In the genomic region with DNA sequence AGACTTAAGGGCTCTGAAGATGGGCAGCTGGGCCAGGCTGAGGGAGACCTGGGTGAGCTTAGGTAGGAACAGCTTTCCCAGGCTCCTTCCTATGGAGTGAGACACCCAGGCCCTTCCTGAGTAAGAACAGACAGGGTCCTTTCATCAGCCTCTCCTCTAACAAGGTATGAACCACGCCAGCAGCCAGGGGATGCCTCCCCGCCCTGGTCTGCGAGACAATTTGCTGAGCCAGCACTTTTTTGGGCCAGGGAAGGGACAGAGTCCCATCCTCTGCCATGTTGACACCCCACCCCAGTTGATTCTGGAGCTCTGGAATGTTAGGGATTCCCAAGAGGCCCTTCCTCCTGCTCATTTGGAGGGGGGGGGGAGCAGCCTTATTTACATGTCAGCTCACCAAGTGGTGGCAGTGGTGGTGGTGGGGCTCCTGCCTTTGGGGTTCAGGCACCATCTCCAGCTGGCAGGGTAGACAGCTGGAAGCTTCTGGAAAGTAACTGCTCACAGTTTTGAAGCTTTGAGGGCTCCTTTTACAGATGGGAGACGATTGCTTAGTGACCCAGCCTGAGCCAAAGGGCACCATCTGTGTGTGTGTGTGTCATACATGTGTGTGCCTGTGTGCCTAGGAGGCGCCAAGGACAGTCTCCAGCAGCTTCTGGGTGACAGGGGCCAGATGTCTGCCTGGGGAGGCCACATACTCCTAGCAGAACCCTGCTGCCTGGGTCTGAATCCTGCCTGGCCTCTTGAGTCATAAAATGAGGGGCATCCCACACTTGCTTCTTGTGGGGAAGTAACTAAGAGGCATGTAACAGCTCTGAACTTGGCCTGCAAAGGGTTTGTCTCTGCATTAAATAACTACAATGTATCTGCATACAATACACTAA, we compare ENCODE assay signal across 10 mouse cellular contexts. TPM values are rescaled to one million over a fixed set of nuclear protein-coding genes. Genes with fewer than 3 reads are reported as not detected.
A peak's percentile ranks its signal among the peaks of the same experiment; 100 is the strongest.
DNase-seq lines count a peak whose midpoint lies in the region; ATAC-seq and TF ChIP-seq lines count a peak whose summit lies in the region.
"Had no signal": no experiment of that assay in that cellular context is flagged by ENCODE, and none has a peak within 500 bp of the region (broad histone marks: within the 10 kb centered on the region; RNA-seq: fewer than 3 reads in every experiment).

No protein-coding gene starts in this region.

- TF ChIP-seq POLR2A in CH12.LX (IDR thresholded peaks at IDR 0.05; ENCODE audit: low read depth, low read length): no peak
- TF ChIP-seq POLR2A in embryonic fibroblast, embryonic 13.5 days (IDR thresholded peaks at IDR 0.05; ENCODE audit: low read depth, low read length): no peak

- peak overlapping the region; percentile 70 for H3K4me3 ChIP-seq in hindbrain, embryonic 10.5 days
- no peak overlapping the region for H3K4me3 ChIP-seq in hindbrain, embryonic 16.5 days (ENCODE audit: low read length)
- peak overlapping the region in 1 of 3 experiments; percentile 39 for H3K4me3 ChIP-seq in CH12.LX (replicated peaks in 1 of 3; ENCODE audit: low read depth in 2 of 3, low read length in 2 of 3, poor library complexity in 1 of 3)
- no peak overlapping the region for H3K4me3 ChIP-seq in embryonic fibroblast, embryonic 13.5 days (ENCODE audit: insufficient read depth, low read length)
- H3K4me3 ChIP-seq in midbrain, embryonic 14.5 days (replicated peaks; ENCODE audit: low read depth, low read length): no peak overlapping the region

- H3K27ac ChIP-seq in hindbrain, embryonic 10.5 days: peak overlapping the region; percentile 88
- H3K27ac ChIP-seq in hindbrain, embryonic 16.5 days (ENCODE audit: low read depth, low read length): no peak overlapping the region
- peak overlapping the region; percentile 91; the same call in 1 of the 2 replicates for H3K27ac ChIP-seq in CH12.LX (ENCODE audit: insufficient read depth, low read depth)
- H3K27ac ChIP-seq in embryonic fibroblast, embryonic 13.5 days (ENCODE audit: insufficient read depth, low read length): peak overlapping the region; percentile 66
- no peak overlapping the region; the same call in 1 of the 2 replicates for H3K27ac ChIP-seq in midbrain, embryonic 14.5 days (replicated peaks; ENCODE audit: low read depth, low read length)
- H3K27ac ChIP-seq: heart, embryonic 15.5 days had no signal

- TF ChIP-seq CTCF in CH12.LX (conservative IDR thresholded peaks at IDR 0.05 in 1 of 2, IDR thresholded peaks at IDR 0.05 in 1 of 2; ENCODE audit: low read depth in 2 of 2, low read length in 2 of 2): no peak
- no peak for TF ChIP-seq CTCF in embryonic fibroblast, embryonic 13.5 days (IDR thresholded peaks at IDR 0.05; ENCODE audit: borderline replicate concordance, insufficient read depth, low read length)

- dilution Hi-C loops in CH12.LX (cut with MboI; ENCODE audit: extremely low pct_ligation_motif_present, extremely low pct_unique_long_range_greater_than_20kb, low sequenced_read_pairs): no loop called here

- peaks cover 73% of the 10 kb centered on the region for H3K27me3 ChIP-seq in hindbrain, embryonic 10.5 days (ENCODE audit: insufficient read depth, poor library complexity, severe bottlenecking)
- H3K27me3 ChIP-seq in hindbrain, embryonic 16.5 days (replicated peaks; ENCODE audit: control insufficient read depth, insufficient read depth, low read length): no peaks in the 10 kb centered on the region; the same call in 1 of the 2 replicates
- no peaks in the 10 kb centered on the region for H3K27me3 ChIP-seq in CH12.LX (replicated peaks)
- peaks cover 22% of the 10 kb centered on the region; the same call in 1 of the 2 replicates for H3K27me3 ChIP-seq in midbrain, embryonic 14.5 days (ENCODE audit: control insufficient read depth, insufficient read depth, low read length)

- H3K79me2 ChIP-seq in CH12.LX (replicated peaks; ENCODE audit: control insufficient read depth, extremely low read depth, insufficient read depth, poor library complexity, severe bottlenecking): no peaks in the 10 kb centered on the region

- no peak for TF ChIP-seq RAD21 in CH12.LX (IDR thresholded peaks at IDR 0.05; ENCODE audit: low read depth, low read length)

- no peak overlapping the region for H3K9ac ChIP-seq in hindbrain, embryonic 16.5 days (ENCODE audit: low read depth, low read length)
- H3K9ac ChIP-seq in CH12.LX (ENCODE audit: insufficient read depth, low read depth): no peak overlapping the region
- no peak overlapping the region for H3K9ac ChIP-seq in midbrain, embryonic 14.5 days (replicated peaks; ENCODE audit: low read length)
- H3K9ac ChIP-seq: heart, embryonic 15.5 days had no signal

- H3K4me2 ChIP-seq in hindbrain, embryonic 16.5 days (ENCODE audit: low read length): no peak overlapping the region
- H3K4me2 ChIP-seq in CH12.LX (ENCODE audit: insufficient read depth, low read depth, poor library complexity, severe bottlenecking): no peak overlapping the region
- peak overlapping the region; percentile 91 for H3K4me2 ChIP-seq in midbrain, embryonic 14.5 days (ENCODE audit: low read length)

- DNase-seq in hindbrain, embryonic 10.5 days (ENCODE audit: low spot score): no peak
- DNase-seq in CH12.LX (ENCODE audit: extremely low read depth): peak; percentile 24
- no peak for DNase-seq in midbrain, embryonic 14.5 days
- no peak for DNase-seq in B cell, adult 2 months
- no peak for DNase-seq in ovary, postnatal 10 days (ENCODE audit: low spot score)
- no peak for DNase-seq in cerebellum, adult 11-12 months

- peaks cover 93% of the 10 kb centered on the region for H3K4me1 ChIP-seq in hindbrain, embryonic 10.5 days (replicated peaks)
- peaks cover 47% of the 10 kb centered on the region for H3K4me1 ChIP-seq in hindbrain, embryonic 16.5 days (ENCODE audit: control insufficient read depth, insufficient read depth, low read depth, low read length)
- peaks cover 46 to 69% of the 10 kb centered on the region in 2 experiments for H3K4me1 ChIP-seq in CH12.LX (ENCODE audit: control insufficient read depth in 1 of 2, insufficient read depth in 2 of 2)
- peaks cover 29% of the 10 kb centered on the region for H3K4me1 ChIP-seq in embryonic fibroblast, embryonic 13.5 days (ENCODE audit: control insufficient read depth, insufficient read depth, low read length)
- H3K4me1 ChIP-seq in midbrain, embryonic 14.5 days (ENCODE audit: control insufficient read depth, insufficient read depth, low read length): peaks cover 53% of the 10 kb centered on the region

- no peaks in the 10 kb centered on the region for H3K9me3 ChIP-seq in hindbrain, embryonic 10.5 days
- H3K9me3 ChIP-seq in hindbrain, embryonic 16.5 days (ENCODE audit: control insufficient read depth, low read length): no peaks in the 10 kb centered on the region
- peaks cover 11% of the 10 kb centered on the region for H3K9me3 ChIP-seq in CH12.LX (replicated peaks; ENCODE audit: low read length)
- no peaks in the 10 kb centered on the region for H3K9me3 ChIP-seq in midbrain, embryonic 14.5 days (ENCODE audit: control insufficient read depth, low read length)
- H3K9me3 ChIP-seq: heart, embryonic 15.5 days had no signal

- no peak for TF ChIP-seq EP300 in CH12.LX (IDR thresholded peaks at IDR 0.05; ENCODE audit: low read length)

- WGBS in hindbrain, embryonic 10.5 days: 55% methylated on average over 5 of the region's 5 CpGs
- WGBS in hindbrain, embryonic 16.5 days: 21% methylated on average over 2 of the region's 5 CpGs
- 58% methylated on average over 5 of the region's 5 CpGs for WGBS in midbrain, embryonic 14.5 days

- H3K36me3 ChIP-seq in hindbrain, embryonic 10.5 days: no peaks in the 10 kb centered on the region
- H3K36me3 ChIP-seq in hindbrain, embryonic 16.5 days (ENCODE audit: control insufficient read depth, insufficient read depth, low read length): no peaks in the 10 kb centered on the region
- no peaks in the 10 kb centered on the region for H3K36me3 ChIP-seq in CH12.LX (replicated peaks in 1 of 2; ENCODE audit: control insufficient read depth in 1 of 2, insufficient read depth in 1 of 2, low read length in 1 of 2)
- no peaks in the 10 kb centered on the region for H3K36me3 ChIP-seq in midbrain, embryonic 14.5 days (ENCODE audit: control insufficient read depth, insufficient read depth, low read length)
- H3K36me3 ChIP-seq: heart, embryonic 15.5 days had no signal

- in situ Hi-C loops in CH12.LX (cut with MboI; ENCODE audit: low pct_ligation_motif_present, low pct_unique_long_range_greater_than_20kb, low sequenced_read_pairs): no loop called here

- no peak for ATAC-seq in hindbrain, embryonic 16.5 days
- no peak for ATAC-seq in midbrain, embryonic 14.5 days (ENCODE audit: low FRiP score, low TSS enrichment)

TF ChIP-seq in CH12.LX, 34 proteins besides CTCF, POLR2A, EP300 and RAD21:
- TF ChIP-seq MAFK (IDR thresholded peaks at IDR 0.05; ENCODE audit: insufficient replicate concordance, low read length) (peak; percentile 99), HCFC1 (IDR thresholded peaks at IDR 0.05; ENCODE audit: low read depth, low read length) (no peak)
TF ChIP-seq in CH12.LX: peak in this region for 1.

RNA-seq across cellular contexts. Expression of a gene that starts 1.3 kb away (rescaled TPM):
- polyA plus RNA-seq in hindbrain, embryonic 10.5 days (2016; fragmentation: Nextera tagmentation; extraction: Ambion mirVana): 14.3 and 22.9 TPM in 2 replicates
- polyA plus RNA-seq in hindbrain, embryonic 16.5 days (2015; fragmentation: Nextera tagmentation; extraction: Ambion mirVana): 10.7 and 14.8 TPM in 2 replicates
- total RNA-seq in CH12.LX (2012; rRNA removed) (5.6 and 8.5 TPM in 2 replicates), CH12.LX (2014; rRNA removed) (0.96 and 1.3 TPM in 2 replicates)
- 8.8 and 9.8 TPM in 2 replicates for polyA plus RNA-seq in CH12.LX (2012; ENCODE audit: insufficient read length, low read depth)
- polyA plus RNA-seq in embryonic fibroblast, embryonic 13.5 days (2011; ENCODE audit: insufficient read length, low read depth, missing spikeins): 13.4 and 15.8 TPM in 2 replicates
- polyA plus RNA-seq in midbrain, embryonic 14.5 days (2014; fragmentation: Nextera tagmentation; extraction: Ambion mirVana): 28.6 and 29.0 TPM in 2 replicates

RNA-seq across cellular contexts. Expression of a gene that starts 49.7 kb away (rescaled TPM):
- 0.95 and 4.1 TPM in 2 replicates for polyA plus RNA-seq in hindbrain, embryonic 10.5 days (2016; fragmentation: Nextera tagmentation; extraction: Ambion mirVana)
- 1.8 and 2.6 TPM in 2 replicates for polyA plus RNA-seq in hindbrain, embryonic 16.5 days (2015; fragmentation: Nextera tagmentation; extraction: Ambion mirVana)
- total RNA-seq in CH12.LX (2012; rRNA removed): not detected in 2 replicates
- not detected in 2 replicates for total RNA-seq in CH12.LX (2014; rRNA removed)
- not detected in 2 replicates for polyA plus RNA-seq in CH12.LX (2012; ENCODE audit: insufficient read length, low read depth)
- not detected in 2 replicates for polyA plus RNA-seq in embryonic fibroblast, embryonic 13.5 days (2011; ENCODE audit: insufficient read length, low read depth, missing spikeins)
- 0.92 and 1.8 TPM in 2 replicates for polyA plus RNA-seq in midbrain, embryonic 14.5 days (2014; fragmentation: Nextera tagmentation; extraction: Ambion mirVana)
- total RNA-seq: neutrophil, adult 5-6 weeks had no signal

Comparison
In these comparisons a context has a peak if more than half of its experiments do, and no peak if none do; other contexts are left out.
1. H3K27ac ChIP-seq: peak in hindbrain, embryonic 10.5 days (single experiment), CH12.LX (single experiment) and embryonic fibroblast, embryonic 13.5 days (single experiment); none in hindbrain, embryonic 16.5 days (single experiment) and midbrain, embryonic 14.5 days (single experiment).